Mouse (Mus musculus): Measurements from ENCODE around the gene Yif1a.

DNA sequence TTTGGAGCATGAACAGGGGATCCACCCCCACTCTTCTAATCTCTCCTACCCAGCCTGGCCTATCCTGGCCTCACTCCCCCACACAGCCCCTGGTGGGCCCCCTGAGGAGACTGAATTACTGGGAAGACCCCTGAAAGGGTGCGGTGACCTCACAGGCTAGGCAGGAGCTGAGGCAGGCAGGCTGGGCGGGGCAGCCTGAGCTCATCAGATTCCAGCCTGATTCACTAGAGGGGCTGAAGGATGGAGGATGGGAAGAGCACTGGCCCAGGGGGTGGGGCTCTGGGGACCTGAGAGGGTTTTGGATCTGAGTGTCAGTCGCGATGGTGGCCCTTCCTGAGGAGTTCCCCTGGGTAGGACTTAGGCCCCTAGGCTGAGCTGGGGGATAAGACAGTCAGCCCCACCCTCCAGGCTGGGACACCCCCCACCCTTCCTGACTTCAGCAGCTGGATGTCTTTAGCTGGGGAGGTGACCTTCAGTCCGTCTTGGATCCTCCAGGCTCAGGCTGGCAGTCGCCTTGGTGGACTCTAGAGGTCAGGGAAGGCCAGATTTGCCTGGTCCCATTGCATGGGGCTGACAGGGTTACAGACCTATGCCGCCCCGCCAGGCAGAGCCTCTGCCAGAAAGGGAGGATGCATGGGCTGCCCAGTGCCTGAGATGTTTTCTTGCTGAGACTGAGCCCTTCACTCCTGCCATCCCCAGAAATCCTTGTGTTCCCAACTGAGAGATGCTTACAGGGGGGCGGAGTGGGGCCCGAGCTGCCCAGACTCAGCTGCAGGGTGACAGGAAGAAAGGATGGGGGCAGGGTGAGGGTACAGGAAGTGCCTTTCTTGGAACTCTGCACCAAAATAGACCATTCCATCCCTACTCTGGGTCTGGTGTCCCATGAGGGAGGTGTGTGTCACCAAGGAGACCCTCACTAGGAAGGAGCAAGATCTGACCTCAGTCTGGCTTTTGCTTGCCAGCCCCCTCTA lies 29.3 kb upstream of the Yif1a start:
- TF ChIP-seq CTCF (IDR thresholded peaks at IDR 0.05; ENCODE audit: borderline replicate concordance, control insufficient read depth, extremely low read depth, insufficient read depth, low read length, poor library complexity) (no peak), POLR2A (IDR thresholded peaks at IDR 0.05; ENCODE audit: control insufficient read depth, extremely low read depth, insufficient read depth, low read length, poor library complexity) (no peak)
